Mouse (Mus musculus) liver, embryonic 14.5 days (tissue): Measurements from ENCODE around the gene Col4a3.

Source experiments
- CTCF ChIP-seq: IDR thresholded peaks from 2 replicates; pipeline ENCODE4 v1.5.1; 2016; ENCODE audit warnings: antibody characterized with exemption, low read depth, control low read depth
- EP300 ChIP-seq: IDR thresholded peaks from 2 replicates; pipeline ENCODE4 v1.6.1; 2016; ENCODE audit warnings: antibody characterized with exemption, low read depth

GRCm38 (mm10) chr1:82725875-82726185, 139.1 kb downstream of the Col4a3 start:
- TF ChIP-seq CTCF (no peak), EP300 (no peak)
